Mouse (Mus musculus) adrenal gland, adult 2 months (tissue): ENCODE results near the gene Emx2. TPM values are rescaled to one million over a fixed set of nuclear protein-coding genes. Genes with fewer than 3 reads are reported as not detected.

Experiments used
- polyA plus RNA-seq: library from polyadenylated mRNA; depleted of rRNA; stranded (reverse); fragments of >200 nt; gene quantifications from 2 replicates; pipeline ENCODE4 v1.2.3, GENCODE M21; 2012; rRNA removed
- total RNA-seq, 2 experiments: library from RNA; stranded (reverse); gene quantifications; 2 replicates each; pipeline ENCODE4 v1.2.3; 2021

The Emx2 gene
- total and polyA plus RNA-seq, 3 experiments = 0.24 to 0.55 TPM; not detected in 1

Other genes with a start within 250 kb of the Emx2 start
- gene Kcnk18, start 239.2 kb upstream of the Emx2 start, total RNA-seq = not detected
- not detected in 2 replicates for gene Kcnk18, start 239.2 kb upstream of the Emx2 start, polyA plus RNA-seq
- gene Slc18a2, start 197.5 kb upstream of the Emx2 start, total RNA-seq = 10 to 100 TPM; 10.4 to 25.8 TPM
- gene Slc18a2, start 197.5 kb upstream of the Emx2 start, polyA plus RNA-seq = 4.3 and 8.7 TPM in 2 replicates
- gene Rps12-ps3, start 136.1 kb upstream of the Emx2 start, total RNA-seq = 100 to 1,000 TPM; 445 to 681 TPM
- gene Rps12-ps3, start 136.1 kb upstream of the Emx2 start, polyA plus RNA-seq = 1,063 and 1,394 TPM in 2 replicates
- gene Pdzd8, start 112.6 kb upstream of the Emx2 start, total RNA-seq = 10 to 100 TPM; 32.1 to 33.7 TPM
- gene Pdzd8, start 112.6 kb upstream of the Emx2 start, polyA plus RNA-seq = 10.2 and 11.3 TPM in 2 replicates